Mouse (Mus musculus) right cerebral cortex, postnatal 36 days (tissue): ENCODE results near the gene Mdga1.

Experiments used
- DNase-seq, 2 experiments: peaks; one replicate each; pipeline ENCODE4 v3.0.0; 2022; ENCODE audit warnings: low spot score in 2 of 2, mixed read lengths in 1 of 2

Gene Mdga1

DNA sequence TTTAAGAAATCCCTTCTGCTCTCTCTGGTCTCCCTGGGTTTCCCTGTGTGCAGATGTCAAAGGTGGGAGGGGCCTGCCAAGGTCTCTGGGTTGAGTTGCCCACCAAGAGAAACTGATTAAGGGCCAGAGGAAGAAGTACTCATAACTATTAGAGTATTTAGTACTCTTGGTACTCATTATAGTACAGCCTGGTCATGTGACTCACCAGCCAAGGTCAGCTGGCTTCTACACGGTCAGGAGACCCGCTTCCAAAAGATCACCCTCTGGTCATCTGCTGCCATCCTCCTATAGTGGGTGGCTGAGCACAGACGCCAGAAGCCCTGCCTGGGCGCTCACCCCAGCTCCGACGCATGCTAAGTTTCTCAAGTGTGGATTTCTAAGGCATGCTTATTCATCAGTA is 124.9 kb downstream of the Mdga1 start:
- DNase-seq = no peak

GRCm38 (mm10) chr17:29843419-29844162 is 126.3 kb downstream of the Mdga1 start:
- DNase-seq = no peak

GRCm38 (mm10) chr17:29841781-29842690 is 127.9 kb downstream of the Mdga1 start:
- DNase-seq = no peak

DNA sequence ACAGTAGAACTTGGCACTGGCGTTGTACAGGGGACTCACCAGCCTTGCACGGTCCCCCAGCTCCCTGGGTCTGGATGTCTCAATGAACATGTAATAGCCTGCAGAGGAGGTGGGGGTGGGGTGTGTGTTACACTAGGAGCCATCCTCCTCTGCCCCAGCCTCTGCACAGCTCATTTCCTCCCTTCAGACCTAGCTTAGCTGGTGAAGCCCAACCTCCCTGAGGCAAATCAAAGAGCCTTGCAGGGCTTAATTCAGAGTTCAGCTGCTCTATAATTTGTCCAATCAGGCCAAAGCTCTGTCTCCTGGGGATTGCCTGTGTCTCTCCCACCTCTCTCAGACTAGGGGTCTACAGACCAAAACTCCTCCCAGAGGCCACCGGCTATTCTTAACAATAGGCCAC is 131.9 kb downstream of the Mdga1 start:
- DNase-seq = no peak

GRCm38 (mm10) chr17:29837441-29837840 is 132.4 kb downstream of the Mdga1 start:
- DNase-seq = no peak

DNA sequence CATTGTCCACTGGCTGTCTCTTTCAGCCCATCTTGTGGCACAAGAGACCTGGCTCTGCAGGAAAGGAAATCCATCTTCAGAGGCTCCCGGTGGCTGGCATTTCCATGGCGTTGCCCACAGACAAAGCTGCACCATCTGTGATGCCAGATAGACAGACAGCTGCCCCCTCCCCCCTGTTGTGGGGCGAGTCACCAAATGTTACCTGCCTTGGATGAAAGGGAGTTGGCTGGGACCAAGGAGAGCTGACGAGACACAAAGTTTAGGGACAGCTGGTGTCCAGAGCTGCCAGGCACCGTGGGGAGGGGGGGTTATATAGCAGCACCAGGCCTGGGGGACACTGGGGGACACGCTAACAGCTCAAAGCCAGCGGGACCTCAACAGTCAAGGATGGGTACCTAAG is 135.1 kb downstream of the Mdga1 start:
- no peak for DNase-seq

- DNase-seq = no peak
These were observed 135.6 kb downstream of the Mdga1 start for GRCm38 (mm10) chr17:29834333-29834732.

DNA sequence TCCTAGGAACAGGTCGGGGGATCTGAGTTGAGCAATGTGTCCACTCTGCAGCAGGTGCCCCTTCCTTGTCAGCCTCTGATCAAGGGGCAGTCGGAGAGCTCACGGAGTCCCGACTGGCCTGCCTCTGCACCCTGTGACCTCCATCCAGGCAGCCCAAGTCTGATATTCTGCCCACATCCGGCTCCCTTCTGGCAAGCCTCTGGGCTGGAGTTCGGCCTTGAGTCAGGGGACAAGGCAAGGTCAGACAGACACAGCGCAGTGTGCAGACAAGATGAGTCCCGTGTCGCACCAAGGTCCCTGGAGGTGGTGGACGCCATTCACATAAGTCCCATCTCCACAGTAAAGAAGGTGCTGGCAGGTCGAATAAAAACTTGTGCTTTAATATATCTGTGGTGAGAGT is 138.2 kb downstream of the Mdga1 start:
- no peak for DNase-seq

DNA sequence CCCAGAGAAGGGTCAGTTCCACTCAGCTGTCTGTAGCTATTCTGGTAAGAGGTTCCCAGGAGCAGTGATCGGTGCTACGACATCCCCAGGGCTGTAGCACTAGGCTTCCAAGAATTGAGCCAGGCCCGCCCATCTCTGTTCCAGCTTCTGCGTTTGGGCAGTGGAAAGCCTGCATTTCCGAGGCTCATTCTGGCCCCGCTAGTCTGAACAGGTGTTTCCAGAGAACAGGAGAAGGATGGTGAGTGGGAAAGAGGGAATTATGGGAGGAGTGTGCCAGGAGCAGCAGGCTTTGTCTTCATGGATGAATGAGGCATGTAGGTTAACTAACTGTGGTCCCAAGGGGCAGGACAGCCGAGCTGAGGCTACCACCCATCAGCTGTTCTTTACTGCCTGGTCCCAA is 140.8 kb downstream of the Mdga1 start:
- DNase-seq = no peak

- DNase-seq = no peak
These were observed 142.3 kb downstream of the Mdga1 start for GRCm38 (mm10) chr17:29827602-29828001.

- DNase-seq = no peak
These were observed 145.3 kb downstream of the Mdga1 start for GRCm38 (mm10) chr17:29824512-29825120.

DNA sequence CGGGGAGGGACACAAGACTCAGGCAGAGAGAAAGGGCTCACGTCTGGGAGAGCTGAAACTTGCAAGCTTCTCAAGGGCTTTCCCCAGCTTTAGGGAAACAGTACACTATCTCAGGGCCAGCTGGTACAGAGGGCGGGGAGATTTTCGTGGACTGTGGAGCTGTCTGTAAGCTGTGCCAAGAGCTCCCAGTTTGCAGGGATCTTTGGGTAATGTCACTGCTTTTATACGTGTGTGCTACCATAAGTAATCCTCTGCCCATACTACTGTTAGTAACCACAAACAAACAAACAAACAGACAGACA is 145.7 kb downstream of the Mdga1 start:
- DNase-seq = peak in 1 of 2 experiments; percentile 16

GRCm38 (mm10) chr17:29823439-29824207 is 146.3 kb downstream of the Mdga1 start:
- no peak for DNase-seq

GRCm38 (mm10) chr17:29819608-29820007 is 150.3 kb downstream of the Mdga1 start:
- DNase-seq = no peak

- DNase-seq = no peak
These were observed 150.9 kb downstream of the Mdga1 start for GRCm38 (mm10) chr17:29818989-29819388.

- no peak for DNase-seq
These were observed 151.5 kb downstream of the Mdga1 start for GRCm38 (mm10) chr17:29818264-29818945.

DNA sequence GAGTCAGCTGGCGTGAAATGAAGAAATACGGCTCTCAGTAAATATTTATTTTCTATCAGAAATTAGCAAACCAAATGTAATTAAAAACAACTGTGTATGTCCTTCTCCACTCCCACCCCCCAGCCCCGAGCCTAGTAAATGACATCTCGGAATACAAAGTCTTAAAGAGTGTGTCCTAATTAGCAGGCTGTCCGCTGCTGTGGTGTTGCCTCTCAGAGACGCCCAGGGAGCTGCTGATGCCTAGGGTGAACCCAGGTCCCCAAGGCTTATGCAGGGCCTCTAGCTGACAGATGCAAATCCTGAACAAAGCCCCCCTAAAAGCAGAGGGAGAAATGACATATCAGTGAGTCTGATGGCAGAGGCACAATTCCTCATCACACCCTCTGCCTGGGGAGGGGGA is 155.1 kb downstream of the Mdga1 start:
- no peak for DNase-seq

DNA sequence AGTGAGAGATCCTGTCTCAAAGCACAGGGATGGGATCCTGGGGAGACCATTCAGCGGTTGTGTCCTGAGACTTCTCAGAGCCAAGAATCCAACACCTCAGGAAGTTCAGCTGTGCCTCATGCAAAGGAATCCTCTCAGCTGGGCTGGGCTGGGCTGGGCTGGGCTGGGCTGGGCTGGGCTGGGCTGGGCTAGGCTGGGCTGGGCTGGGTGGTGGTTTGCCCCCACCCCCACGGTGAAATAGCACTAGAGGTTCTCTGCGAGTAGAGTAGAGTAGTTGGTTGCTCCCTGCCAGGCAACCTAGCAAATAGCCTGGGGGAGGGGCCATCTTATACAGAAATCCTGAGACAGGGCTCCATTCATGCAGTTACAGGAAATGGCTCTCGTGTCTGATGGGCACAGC is 156.6 kb downstream of the Mdga1 start:
- no peak for DNase-seq

DNA sequence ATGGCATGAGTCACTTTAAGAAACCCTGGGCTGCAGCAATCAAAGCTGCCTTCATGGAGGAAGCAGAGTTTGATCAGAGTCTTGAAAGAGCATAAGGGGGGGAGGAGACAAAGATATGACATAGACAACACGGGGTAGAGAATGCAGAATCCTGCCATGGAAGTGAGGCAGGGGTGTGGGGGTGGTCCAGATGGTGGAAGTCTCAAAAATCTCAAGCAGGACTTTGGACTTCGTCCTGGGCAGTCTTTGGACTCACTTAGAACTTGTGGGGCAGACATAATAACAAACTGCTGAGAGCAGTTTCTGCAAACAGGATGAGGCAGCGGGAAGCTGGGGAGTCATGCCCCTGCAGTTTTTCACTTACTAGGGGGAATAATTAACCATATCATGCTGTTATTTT is 166.3 kb downstream of the Mdga1 start:
- no peak for DNase-seq

DNA sequence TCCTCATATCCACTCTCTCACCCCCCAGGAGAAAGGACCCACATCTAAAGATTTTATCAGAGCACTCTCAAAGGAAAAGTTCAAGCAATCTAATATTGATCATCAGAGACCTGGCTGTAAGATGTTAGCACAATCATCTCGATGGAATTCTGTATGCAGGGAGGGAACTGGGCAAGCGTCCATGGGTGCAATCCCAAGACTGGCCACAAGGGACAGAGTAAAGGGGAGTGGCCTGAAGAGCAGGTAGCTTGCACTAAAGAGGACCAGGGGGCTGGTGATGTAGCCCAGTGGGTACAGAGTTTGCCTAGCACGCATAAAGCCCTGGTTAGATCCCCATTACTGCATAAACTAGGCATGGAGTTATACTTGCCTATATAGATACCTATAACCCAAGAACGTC is 168.5 kb downstream of the Mdga1 start:
- DNase-seq = no peak

GRCm38 (mm10) chr17:29800096-29800455 is 169.8 kb downstream of the Mdga1 start:
- no peak for DNase-seq
